Mouse (Mus musculus) E14TG2a.4 (cell line): ENCODE results near the gene Iscu.

Experiments
- CTCF ChIP-seq: conservative IDR thresholded peaks from 2 replicates; pipeline ENCODE4 v1.5.1; 2014; ENCODE audit warnings: low read length
- POU5F1 ChIP-seq: IDR thresholded peaks from 2 replicates; pipeline ENCODE4 v1.6.1; 2014; ENCODE audit warnings: low read length, borderline replicate concordance

GRCm38 (mm10) chr5:113779569-113779968, 7.0 kb downstream of the Iscu start:
- TF ChIP-seq CTCF (no peak), POU5F1 (no peak)
